Mouse (Mus musculus) G1E-ER4 (cell line): Measurements from ENCODE around the gene Ctbs. TPM values are rescaled to one million over a fixed set of nuclear protein-coding genes. Genes with fewer than 3 reads are reported as not detected.

ENCODE experiments used
- GATA1 ChIP-seq: IDR thresholded peaks from one replicate; pipeline ENCODE4 v1.8.0; 2012; ENCODE audit warnings: low read length, inconsistent platforms
- polyA plus RNA-seq: library from polyadenylated mRNA; stranded (reverse); fragments of >175 nt; gene quantifications from 2 replicates; pipeline ENCODE4 v1.2.3, GENCODE M21; 2012

Ctbs gene
- polyA plus RNA-seq: 20.2 and 22.2 TPM in 2 replicates

GRCm38 (mm10) chr3:146449745-146450250 is at the start of gene Ctbs:
Gene Ctbs, plus strand, starts transcription at chr3:146449795.
- TF ChIP-seq GATA1: no peak

DNA sequence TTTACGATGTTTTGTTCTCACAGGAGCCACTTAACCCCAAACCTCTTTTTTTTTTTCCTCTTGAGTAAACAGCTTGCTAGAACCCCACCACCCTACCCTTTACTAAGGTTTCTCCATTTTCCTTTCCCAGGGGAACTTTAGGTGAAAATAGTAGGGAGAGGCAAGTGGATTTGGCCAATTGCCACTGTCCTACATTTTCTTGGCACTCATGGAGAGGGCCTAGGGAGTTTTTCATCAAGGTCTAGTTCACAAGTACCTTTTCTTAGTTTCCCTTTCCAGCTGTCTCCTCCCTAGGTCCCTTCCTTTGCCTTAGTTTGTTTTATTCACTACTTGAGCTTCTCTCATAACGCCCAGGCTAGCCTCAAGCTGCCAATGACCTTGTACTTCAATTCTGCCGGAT is 45.8 kb upstream of the Ctbs start:
- no peak for TF ChIP-seq GATA1

DNA sequence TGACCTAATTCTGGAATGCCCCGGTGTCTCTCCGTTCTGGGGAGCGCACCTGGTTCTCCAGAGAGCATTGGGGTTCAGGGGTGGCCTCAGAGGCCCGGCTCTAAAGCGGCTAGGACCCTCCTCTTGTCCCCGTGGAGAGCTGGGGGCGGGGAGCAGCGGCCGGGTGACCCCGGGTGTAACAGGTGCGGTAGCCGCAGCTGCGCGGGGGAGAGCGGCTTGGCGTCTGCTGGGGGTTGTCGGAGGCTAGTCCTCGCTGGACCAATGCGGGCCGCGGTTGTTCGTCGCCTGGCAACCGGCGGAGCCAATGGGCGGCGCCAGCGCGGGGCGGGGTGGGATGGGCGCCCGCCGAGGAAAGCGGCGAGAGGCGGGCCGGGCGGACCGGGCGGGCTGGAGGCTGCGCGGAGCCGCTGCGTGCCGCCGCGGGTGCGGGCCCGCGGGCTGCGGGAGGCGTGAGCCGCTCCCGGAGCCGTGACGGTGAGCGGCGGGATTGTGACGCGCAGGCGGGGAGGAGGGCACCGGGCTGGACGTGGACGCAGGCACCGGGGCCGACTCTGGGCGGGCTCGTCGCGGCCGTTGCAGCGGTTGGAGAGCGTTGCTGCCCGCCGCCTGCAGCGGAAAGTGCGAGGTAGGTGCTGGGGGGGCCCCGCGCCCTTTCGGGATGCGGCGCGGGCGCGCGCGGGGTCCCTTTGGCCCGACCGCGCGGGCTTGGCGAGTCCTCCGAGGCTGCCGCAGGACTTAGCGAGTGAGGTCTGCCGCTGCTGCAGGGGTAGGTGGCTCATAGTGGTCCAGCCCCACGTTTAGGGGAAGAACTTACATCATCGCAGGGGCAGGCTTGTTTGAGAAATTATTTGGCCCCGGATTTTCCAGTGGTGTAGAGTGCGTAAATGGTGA is 45.0 kb upstream of the Ctbs start, which contains the start of gene Ssx2ip:
Gene Ssx2ip (plus strand): TSS at position 332 of the 891 bp plus-strand sequence.
- no peak for TF ChIP-seq GATA1

- TF ChIP-seq GATA1: peak; percentile 45
Measured at GRCm38 (mm10) chr3:146405213-146406006, 44.2 kb upstream of the Ctbs start.

- TF ChIP-seq GATA1: no peak
Measured at GRCm38 (mm10) chr3:146406007-146406341, 43.6 kb upstream of the Ctbs start.

GRCm38 (mm10) chr3:146407086-146407721 is 42.4 kb upstream of the Ctbs start:
- no peak for TF ChIP-seq GATA1

GRCm38 (mm10) chr3:146410114-146410513 is 39.5 kb upstream of the Ctbs start:
- no peak for TF ChIP-seq GATA1

- no peak for TF ChIP-seq GATA1
Measured at GRCm38 (mm10) chr3:146412008-146412407, 37.6 kb upstream of the Ctbs start.

GRCm38 (mm10) chr3:146412480-146412879 is 37.1 kb upstream of the Ctbs start:
- TF ChIP-seq GATA1: no peak

- no peak for TF ChIP-seq GATA1
Measured at GRCm38 (mm10) chr3:146413016-146413415, 36.6 kb upstream of the Ctbs start.

DNA sequence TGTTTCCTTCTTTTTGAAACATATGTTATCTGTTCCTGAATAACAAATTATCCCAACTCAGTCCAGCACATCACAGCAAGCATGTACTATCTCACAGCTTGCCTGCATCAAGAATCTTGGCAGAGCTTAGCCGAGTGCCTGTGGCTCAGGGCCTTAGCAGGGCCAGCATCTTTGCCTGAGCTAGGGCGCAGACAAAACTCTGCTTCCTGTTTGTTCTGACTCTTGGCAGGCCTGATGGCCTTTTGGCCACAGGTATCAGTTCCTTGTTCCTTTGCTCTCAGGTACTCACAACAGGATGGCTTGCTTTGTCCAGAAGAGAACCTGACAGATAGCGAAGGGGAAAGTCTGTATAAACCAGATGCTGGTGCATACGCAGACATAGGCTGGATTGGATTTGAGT is 35.6 kb upstream of the Ctbs start:
- no peak for TF ChIP-seq GATA1

DNA sequence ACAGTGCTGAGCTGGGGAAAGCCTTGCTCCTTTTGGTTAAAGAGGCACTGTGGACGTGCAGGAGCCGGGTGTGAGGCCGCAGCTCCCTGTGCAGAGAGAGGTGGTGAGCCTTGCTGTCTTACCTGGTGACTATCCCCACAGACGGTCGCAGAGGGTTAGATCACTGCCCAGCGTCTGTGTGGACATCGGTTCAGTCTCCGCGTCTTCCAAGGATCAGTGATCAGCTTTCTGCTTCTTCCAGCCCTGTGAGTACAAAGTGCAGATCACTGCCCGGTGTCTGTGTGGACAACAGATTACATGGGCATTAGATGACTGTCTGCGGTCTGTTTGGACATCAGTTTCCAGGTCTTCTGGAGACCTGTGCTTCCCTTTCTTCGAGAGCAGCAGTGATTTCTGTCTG is 35.0 kb upstream of the Ctbs start:
- no peak for TF ChIP-seq GATA1

DNA sequence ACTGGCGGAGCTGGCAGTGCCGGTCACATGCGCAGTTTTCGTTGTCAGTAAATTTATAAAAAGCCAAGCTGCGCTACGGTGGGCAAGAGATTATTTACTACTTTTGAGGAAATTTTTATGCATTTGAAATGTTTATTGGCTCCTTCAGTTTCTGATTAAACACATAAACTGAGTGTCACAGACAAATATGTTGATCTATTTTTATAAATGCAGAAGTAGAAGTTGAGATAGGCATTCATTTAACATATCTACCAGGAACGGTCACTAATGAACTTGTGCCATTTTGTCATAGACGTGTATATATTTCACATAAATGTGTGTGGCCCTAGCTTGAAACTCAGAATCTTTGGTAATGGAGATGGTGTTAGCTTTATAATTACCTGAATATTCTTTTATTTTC is 31.7 kb upstream of the Ctbs start:
- no peak for TF ChIP-seq GATA1

- TF ChIP-seq GATA1: no peak
Measured at GRCm38 (mm10) chr3:146418901-146419300, 30.7 kb upstream of the Ctbs start.

- no peak for TF ChIP-seq GATA1
Measured at GRCm38 (mm10) chr3:146419534-146419933, 30.1 kb upstream of the Ctbs start.

DNA sequence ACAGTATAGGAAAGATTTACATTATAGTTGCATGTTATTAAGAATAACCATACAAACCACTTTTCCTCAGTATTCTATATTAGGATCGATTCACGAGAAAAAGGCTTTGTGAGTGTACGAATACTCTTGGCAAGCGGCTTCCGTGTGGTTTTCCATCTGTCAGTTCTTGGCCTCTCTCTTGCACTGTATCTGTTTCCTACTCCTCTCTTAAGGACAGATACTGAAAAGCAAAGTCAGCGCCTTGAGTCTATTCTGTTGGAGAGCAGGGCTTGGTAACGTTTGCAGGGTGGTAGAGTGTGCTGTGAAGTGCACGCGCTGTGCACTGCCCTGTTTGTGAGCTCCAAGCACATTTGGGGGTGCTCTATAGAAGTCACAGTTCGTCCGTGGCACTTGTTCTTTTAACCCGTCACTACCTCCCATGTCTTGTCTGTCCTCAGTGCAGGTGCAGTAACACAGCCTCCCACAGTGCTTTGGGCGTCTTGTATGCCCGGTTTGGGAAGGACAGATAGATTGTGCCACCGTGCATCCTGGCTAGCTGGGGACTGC is 29.5 kb upstream of the Ctbs start:
- no peak for TF ChIP-seq GATA1

DNA sequence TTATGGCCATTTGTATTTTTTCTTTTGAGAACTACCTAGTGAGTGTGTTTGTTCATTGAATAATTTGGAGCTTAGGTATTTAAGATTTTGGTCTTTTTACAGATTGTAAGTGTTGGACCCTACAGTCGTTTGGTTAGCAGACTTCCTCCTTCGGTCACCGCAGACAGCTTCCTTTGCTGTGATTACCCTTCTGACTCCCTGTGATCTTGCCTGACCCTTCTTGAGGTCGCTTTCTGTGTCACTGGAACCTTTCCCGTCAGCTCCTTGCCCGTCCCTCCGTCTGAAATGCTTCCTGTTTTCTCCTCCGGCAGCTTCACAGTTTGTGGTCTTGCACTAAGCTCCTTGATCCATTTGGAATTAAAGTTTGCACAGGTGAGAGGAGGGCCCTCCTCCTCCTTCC is 27.8 kb upstream of the Ctbs start:
- no peak for TF ChIP-seq GATA1
